Mouse (Mus musculus) midbrain, embryonic 15.5 days (tissue): ENCODE data around the gene Syde2. TPM values are rescaled to one million over a fixed set of nuclear protein-coding genes. Genes with fewer than 3 reads are reported as not detected.
"Not testable (repeated sequence)": the region's sequence is repeated elsewhere in the genome, so short reads cannot be mapped to it uniquely, and the experiment has no call there.

ENCODE experiments used
- ATAC-seq: fragments of 200-750 bp; cut with Nextera tagmentation; replicated peaks from 2 replicates; pipeline ENCODE4 v1.8.0; 2017; ENCODE audit warnings: moderate TSS enrichment
- H3K27ac ChIP-seq: fragments of 300-500 bp; sonication (generic); 2 replicates; pipeline ENCODE4 v1.5.1; 2015; ENCODE audit warnings: mild to moderate bottlenecking, inconsistent platforms
- H3K27me3 ChIP-seq: fragments of 300-500 bp; sonication (generic); replicated peaks from 2 replicates; pipeline ENCODE4 v1.6.1; 2015; ENCODE audit warnings: inconsistent platforms
- H3K36me3 ChIP-seq: fragments of 300-500 bp; sonication (generic); replicated peaks from 2 replicates; pipeline ENCODE4 v1.6.1; 2015; ENCODE audit warnings: inconsistent platforms
- H3K4me1 ChIP-seq: fragments of 300-500 bp; sonication (generic); 2 replicates; pipeline ENCODE4 v1.6.1; 2015; ENCODE audit warnings: inconsistent platforms
- H3K4me2 ChIP-seq: fragments of 300-500 bp; sonication (generic); 2 replicates; pipeline ENCODE4 v1.6.1; 2015; ENCODE audit warnings: inconsistent platforms, mild to moderate bottlenecking, moderate library complexity
- H3K4me3 ChIP-seq: fragments of 300-500 bp; sonication (generic); 2 replicates; pipeline ENCODE4 v1.5.1; 2015; ENCODE audit warnings: mild to moderate bottlenecking, inconsistent platforms
- H3K9ac ChIP-seq: fragments of 300-500 bp; sonication (generic); 2 replicates; pipeline ENCODE4 v1.6.1; 2015; ENCODE audit warnings: mild to moderate bottlenecking, inconsistent platforms
- H3K9me3 ChIP-seq: fragments of 300-500 bp; sonication (generic); 2 replicates; pipeline ENCODE4 v1.6.1; 2016; ENCODE audit warnings: inconsistent platforms
- WGBS: fragments of 180-500 bp; shearing (Covaris S2); methylation state at CpG from one replicate; pipeline ENCODE4 v1.1.7; 2015; ENCODE audit warnings: mixed read lengths; 5-methylcytosine and 5-hydroxymethylcytosine counted together
- polyA plus RNA-seq: library from polyadenylated mRNA; unstranded; fragments of >200 nt; fragmentation: Nextera tagmentation; extraction: Ambion mirVana; gene quantifications from 2 replicates; pipeline ENCODE4 v1.2.1, GENCODE M21; 2015

Gene Syde2
- polyA plus RNA-seq, 1 experiment from 2014 or later, result 0.74 TPM

DNA sequence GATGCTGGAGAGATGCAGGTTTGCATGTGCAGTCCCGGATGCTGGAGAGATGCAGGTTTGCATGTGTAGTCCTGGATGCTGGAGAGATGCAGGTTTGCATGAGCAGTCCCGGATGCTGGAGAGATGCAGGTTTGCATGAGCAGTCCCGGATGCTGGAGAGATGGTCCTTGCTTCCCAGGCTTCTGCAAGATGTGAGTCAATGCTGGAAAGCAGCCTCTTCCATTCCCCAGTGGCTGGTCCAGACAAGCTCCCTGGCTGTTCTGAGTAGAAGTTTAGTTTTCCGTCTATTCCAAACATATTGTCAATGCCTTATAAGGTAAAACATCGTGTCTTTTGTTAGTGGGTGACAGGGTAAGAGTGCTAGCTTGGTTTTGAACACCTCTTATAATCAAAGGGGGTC is 8.9 kb downstream of the Syde2 start:
- H3K27me3 ChIP-seq, H3K9ac ChIP-seq, H3K4me2 ChIP-seq, H3K9me3 ChIP-seq, ATAC-seq, H3K4me1 ChIP-seq, H3K27ac ChIP-seq, H3K4me3 ChIP-seq, H3K36me3 ChIP-seq: not testable (repeated sequence)
- WGBS, result 85% methylated on average over 5 of the region's 5 CpGs

DNA sequence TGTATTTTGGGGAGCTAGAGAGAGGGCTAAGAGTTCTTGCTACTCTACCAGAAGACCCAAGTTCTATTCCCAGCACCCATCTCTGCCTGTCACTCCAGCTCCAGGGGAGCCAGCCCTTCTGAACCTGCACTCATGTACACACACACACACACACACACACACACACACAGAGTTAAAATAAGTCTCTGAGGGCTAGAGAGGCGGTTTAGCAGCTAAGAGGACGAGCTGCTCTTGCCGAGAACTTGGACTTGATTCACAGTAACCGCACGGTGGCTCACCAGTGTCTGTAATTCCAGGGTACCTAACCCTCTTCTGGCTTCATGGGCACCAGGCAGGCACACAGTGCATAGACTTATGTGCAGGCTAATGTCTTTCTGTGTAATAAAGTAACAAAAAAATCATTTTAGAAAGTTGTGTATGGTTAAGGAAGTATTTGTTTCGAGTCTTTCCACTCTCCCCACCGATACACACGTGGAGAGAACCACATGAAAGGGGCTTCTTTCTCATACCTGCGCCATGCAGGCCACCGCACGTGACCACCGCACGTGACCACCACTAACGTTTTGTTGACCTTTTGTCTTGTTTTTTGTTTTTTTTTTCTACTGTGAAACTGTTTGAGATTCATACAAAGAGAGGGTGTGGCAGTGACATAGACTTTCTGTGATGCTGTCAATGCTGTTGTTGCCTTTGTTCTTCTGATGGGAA is 16.8 kb downstream of the Syde2 start:
- H3K36me3 ChIP-seq, result no peaks in the 10 kb centered on the region
- H3K4me1 ChIP-seq, result no peaks in the 10 kb centered on the region
- H3K27ac ChIP-seq, result no peak overlapping the region
- no peaks in the 10 kb centered on the region for H3K27me3 ChIP-seq
- H3K9ac ChIP-seq, result no peak overlapping the region
- no peaks in the 10 kb centered on the region for H3K9me3 ChIP-seq
- no peak for ATAC-seq
- no peak overlapping the region for H3K4me3 ChIP-seq
- 91% methylated on average over 14 of the region's 14 CpGs for WGBS
- H3K4me2 ChIP-seq, result no peak overlapping the region

DNA sequence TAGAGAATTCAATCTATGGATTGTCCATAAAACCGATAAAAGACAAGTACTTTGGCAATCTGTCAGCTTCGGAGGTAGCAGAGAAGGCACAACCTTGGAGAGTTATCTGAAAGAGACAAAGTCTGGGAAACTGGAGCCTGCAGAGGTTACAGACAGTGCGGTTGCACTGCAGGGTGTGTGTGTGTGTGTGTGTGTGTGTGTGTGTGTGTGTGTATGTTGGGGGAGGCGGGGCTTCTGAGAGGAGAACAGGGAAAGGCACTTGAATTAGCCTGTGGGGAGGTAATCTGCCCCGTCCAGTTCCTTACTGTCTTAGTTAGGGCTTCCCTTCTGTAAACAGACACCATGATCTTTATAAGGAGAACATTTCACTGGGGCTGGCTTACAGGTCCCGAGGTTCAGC is 20.2 kb downstream of the Syde2 start:
- H3K27me3 ChIP-seq, result no peaks in the 10 kb centered on the region
- no peaks in the 10 kb centered on the region for H3K36me3 ChIP-seq
- H3K4me2 ChIP-seq, result no peak overlapping the region
- no peaks in the 10 kb centered on the region for H3K9me3 ChIP-seq
- ATAC-seq, result no peak
- H3K4me3 ChIP-seq, result no peak overlapping the region
- 87% methylated on average over 6 of the region's 6 CpGs for WGBS
- H3K27ac ChIP-seq, result no peak overlapping the region
- no peaks in the 10 kb centered on the region for H3K4me1 ChIP-seq
- H3K9ac ChIP-seq, result no peak overlapping the region

DNA sequence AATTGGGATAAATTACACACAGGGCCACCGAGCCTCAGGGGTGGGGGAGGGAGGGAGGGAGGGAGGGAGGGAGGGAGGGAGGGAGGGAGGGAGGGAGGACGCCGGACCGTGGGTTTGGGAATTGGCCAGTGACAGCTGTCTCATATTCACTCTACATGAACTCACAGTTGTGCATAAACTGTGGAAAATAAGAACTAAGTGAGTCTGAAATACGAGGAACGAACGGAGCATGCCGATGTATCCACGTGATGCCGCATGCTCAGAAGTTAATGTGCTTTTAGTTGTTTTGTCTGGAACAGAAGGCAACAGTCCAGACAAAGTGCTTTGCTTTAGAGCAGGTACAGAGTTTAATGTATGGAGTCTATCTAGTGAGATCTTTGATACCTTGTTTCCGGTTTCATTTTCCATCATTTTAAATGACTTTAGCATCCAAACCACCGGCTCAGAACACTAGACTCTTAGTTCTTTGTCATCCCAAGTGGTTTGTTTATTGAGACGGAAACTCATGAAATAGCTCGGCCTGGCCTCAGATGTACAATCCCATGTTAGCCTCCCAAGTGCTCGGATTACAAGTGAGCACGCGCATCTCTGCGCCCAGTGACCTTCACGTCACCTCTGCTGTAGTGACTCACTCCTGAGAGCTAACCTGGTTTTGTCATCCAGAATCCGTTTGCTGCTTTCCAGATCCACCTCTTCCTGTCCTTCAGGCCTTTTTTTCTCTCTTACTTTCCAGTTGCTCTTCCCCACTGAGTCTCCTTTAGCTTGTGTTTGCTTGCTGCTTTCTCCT is 22.4 kb downstream of the Syde2 start:
- ATAC-seq, result no peak
- 74% methylated on average over 19 of the region's 20 CpGs for whole genome bisulfite sequencing
- H3K27me3 ChIP-seq, result no peaks in the 10 kb centered on the region

DNA sequence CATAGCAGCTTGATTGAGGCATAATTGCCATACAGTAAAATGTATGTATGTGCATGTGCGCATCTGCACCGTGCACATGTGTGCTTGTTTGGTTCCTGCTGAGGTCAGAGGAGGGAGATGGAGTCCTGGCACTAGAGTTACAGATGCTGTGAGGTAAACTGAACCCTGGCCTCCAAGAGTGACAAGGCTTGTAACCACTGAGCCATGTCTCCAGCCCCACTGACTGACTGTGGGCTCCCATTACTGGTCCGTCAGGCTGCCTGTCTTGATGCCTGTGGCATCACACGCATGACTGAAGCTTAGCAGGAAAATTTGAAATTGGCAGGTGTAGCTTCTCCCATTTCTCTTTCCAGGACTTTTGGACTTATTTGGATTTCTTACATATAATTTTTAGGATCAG is 23.1 kb downstream of the Syde2 start:
- no peak overlapping the region for H3K9ac ChIP-seq
- ATAC-seq, result no peak
- no peaks in the 10 kb centered on the region for H3K27me3 ChIP-seq
- no peaks in the 10 kb centered on the region for H3K9me3 ChIP-seq
- H3K36me3 ChIP-seq, result no peaks in the 10 kb centered on the region
- whole genome bisulfite sequencing, result 86% methylated on average over 4 of the region's 4 CpGs
- H3K4me2 ChIP-seq, result no peak overlapping the region
- H3K27ac ChIP-seq, result no peak overlapping the region
- H3K4me1 ChIP-seq, result no peaks in the 10 kb centered on the region
- no peak overlapping the region for H3K4me3 ChIP-seq

More for the DNA sequence above, 22.4 kb downstream of the Syde2 start:
- H3K36me3 ChIP-seq, result no peaks in the 10 kb centered on the region
- no peak overlapping the region for H3K4me3 ChIP-seq
- H3K9me3 ChIP-seq, result no peaks in the 10 kb centered on the region
- no peak overlapping the region for H3K27ac ChIP-seq
- H3K9ac ChIP-seq, result no peak overlapping the region
- no peak overlapping the region for H3K4me2 ChIP-seq
- no peaks in the 10 kb centered on the region for H3K4me1 ChIP-seq

DNA sequence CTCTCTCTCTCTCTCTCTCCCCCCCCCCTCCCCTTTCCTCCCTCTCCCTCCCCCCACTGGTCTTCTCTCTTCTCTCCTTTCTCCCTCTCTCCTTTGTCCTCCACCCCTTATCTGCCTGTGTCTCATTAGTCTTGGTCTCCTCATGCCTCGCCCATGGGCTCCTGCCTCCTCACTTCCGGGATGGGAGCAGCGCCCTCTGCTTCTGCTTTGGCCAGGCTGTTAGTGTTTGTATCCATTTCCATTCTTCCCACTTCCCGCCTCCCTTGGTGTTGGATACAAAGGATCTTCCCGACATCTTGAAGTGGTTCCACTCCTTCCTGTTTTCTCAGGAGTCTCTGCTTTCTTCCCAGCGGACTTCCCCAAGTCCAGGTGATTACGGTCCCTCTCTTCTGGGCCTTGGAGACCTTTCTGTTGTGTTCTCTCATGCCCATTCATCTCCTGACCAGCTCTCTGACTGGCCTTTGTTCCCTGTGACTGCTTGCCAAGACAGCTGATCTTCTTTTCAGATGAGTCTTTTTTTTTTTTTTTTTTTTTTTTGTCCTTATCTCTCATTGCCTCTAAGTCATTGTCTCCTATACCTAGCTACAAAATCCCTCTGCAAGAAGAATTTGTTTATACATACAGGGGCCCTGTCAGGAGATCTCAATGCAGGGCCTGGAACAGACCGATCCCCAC is 24.0 kb downstream of the Syde2 start:
- ATAC-seq, result no peak
- Histone ChIP-seq H3K4me2 (no peak overlapping the region), H3K4me1 (no peaks in the 10 kb centered on the region), H3K9me3 (no peaks in the 10 kb centered on the region), H3K27me3 (no peaks in the 10 kb centered on the region), H3K36me3 (no peaks in the 10 kb centered on the region), H3K27ac (no peak overlapping the region), H3K4me3 (no peak overlapping the region), H3K9ac (no peak overlapping the region)
- 66% methylated on average over 8 of the region's 8 CpGs for WGBS

DNA sequence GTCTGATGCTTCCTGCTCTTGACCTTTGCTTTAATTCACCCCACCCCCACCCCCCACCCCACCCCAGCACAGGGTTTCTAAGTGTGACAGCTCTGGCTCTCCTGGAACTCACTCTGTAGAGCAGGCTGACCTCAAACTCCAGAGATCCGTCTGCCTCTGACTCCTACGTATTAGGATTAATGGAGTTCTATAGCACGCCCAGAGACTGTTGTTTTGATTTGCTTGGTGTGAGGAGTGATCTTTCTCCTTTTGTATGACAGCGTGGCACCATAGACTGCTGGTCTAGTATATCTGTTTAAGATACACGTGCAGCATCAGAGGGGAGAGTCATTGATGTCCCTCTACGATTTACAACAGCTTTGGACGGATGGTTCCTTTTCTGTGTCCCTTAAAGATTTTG is 25.8 kb downstream of the Syde2 start:
- H3K36me3 ChIP-seq, result no peaks in the 10 kb centered on the region
- no peaks in the 10 kb centered on the region for H3K9me3 ChIP-seq
- WGBS, result 94% methylated on average over 7 of the region's 7 CpGs
- no peak for ATAC-seq
- H3K27ac ChIP-seq, result no peak overlapping the region
- no peaks in the 10 kb centered on the region for H3K27me3 ChIP-seq
- 0 out of 2 replicates have a peak, but pooled peaks cover 4% of the 10 kb centered on the region for H3K4me1 ChIP-seq
- no peak overlapping the region for H3K9ac ChIP-seq
- H3K4me3 ChIP-seq, result no peak overlapping the region
- H3K4me2 ChIP-seq, result no peak overlapping the region

DNA sequence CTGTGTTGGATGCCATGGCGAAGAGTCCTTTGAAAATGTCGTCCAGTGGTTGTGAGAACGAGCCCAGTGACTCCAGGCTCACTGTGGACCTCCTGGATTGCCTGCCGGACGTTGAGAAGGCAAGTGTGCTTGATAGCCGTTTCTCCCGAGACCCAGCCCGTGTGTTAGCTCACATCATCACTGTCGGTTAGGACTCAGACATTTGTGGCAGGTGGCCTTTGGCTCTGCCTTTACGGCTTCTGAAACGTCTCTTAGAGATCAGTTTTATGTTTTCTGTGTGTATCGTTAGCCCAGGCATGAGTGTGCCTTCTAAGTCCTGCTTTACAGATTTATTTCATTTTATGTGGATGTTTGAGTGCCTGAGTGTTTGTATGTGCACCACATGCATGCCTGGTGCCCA is 26.7 kb downstream of the Syde2 start:
- 94% methylated on average over 12 of the region's 12 CpGs for WGBS
- Histone ChIP-seq H3K9ac (no peak overlapping the region), H3K36me3 (no peaks in the 10 kb centered on the region), H3K4me1 (0 out of 2 replicates have a peak, but pooled peaks cover 4% of the 10 kb centered on the region), H3K9me3 (no peaks in the 10 kb centered on the region), H3K27ac (no peak overlapping the region), H3K4me2 (no peak overlapping the region), H3K4me3 (no peak overlapping the region), H3K27me3 (no peaks in the 10 kb centered on the region)
- ATAC-seq, result no peak

DNA sequence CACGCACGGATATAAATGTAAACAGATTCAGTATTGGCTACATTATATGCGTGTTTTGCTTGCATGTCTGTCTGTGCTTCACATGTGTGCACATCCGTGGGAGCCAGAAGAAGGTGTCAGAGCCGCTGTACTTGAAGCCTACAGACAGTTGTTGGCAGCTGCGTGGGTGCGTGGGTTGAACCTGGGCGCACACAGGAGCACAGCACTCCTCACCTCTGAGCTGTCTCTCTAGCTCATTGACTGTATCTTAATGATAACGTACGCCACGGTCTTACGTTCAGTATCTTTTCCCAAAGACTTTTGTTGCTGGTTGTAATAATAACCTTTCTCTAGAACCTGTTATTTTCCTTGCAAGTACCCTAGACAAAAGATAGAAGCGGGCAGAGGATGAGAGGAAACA is 29.3 kb downstream of the Syde2 start:
- WGBS, result 86% methylated on average over 13 of the region's 13 CpGs
- H3K4me3 ChIP-seq, result no peak overlapping the region
- no peaks in the 10 kb centered on the region for H3K36me3 ChIP-seq
- H3K4me1 ChIP-seq, result 0 out of 2 replicates have a peak, but pooled peaks cover 4% of the 10 kb centered on the region
- H3K27ac ChIP-seq, result no peak overlapping the region
- H3K27me3 ChIP-seq, result no peaks in the 10 kb centered on the region
- no peak overlapping the region for H3K9ac ChIP-seq
- no peaks in the 10 kb centered on the region for H3K9me3 ChIP-seq
- no peak overlapping the region for H3K4me2 ChIP-seq
- no peak for ATAC-seq

DNA sequence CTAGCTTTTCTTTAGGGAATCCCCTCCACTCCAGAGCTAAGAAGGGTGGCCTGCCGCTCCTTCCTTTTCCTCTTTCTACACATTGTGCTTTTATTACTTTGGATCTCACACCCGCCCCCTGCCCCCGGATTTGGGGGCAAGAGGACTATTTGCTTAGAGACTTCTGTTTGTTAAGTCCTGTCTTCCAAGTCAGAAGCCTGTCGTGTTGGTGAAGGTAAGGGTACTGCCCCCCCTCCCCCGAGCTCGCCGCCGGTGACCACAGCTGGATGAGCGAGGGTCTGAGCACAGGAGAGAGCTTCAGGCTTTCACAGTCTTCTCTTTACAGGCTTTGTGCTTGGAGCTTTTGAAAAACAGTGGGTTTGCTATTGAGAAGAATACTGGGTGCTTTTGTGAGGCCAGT is 29.9 kb downstream of the Syde2 start:
- Histone ChIP-seq H3K9ac (no peak overlapping the region), H3K4me1 (0 out of 2 replicates have a peak, but pooled peaks cover 4% of the 10 kb centered on the region), H3K27ac (no peak overlapping the region), H3K4me3 (no peak overlapping the region), H3K9me3 (no peaks in the 10 kb centered on the region), H3K27me3 (no peaks in the 10 kb centered on the region), H3K36me3 (no peaks in the 10 kb centered on the region), H3K4me2 (no peak overlapping the region)
- 44% methylated on average over 9 of the region's 9 CpGs for WGBS
- no peak for ATAC-seq

DNA sequence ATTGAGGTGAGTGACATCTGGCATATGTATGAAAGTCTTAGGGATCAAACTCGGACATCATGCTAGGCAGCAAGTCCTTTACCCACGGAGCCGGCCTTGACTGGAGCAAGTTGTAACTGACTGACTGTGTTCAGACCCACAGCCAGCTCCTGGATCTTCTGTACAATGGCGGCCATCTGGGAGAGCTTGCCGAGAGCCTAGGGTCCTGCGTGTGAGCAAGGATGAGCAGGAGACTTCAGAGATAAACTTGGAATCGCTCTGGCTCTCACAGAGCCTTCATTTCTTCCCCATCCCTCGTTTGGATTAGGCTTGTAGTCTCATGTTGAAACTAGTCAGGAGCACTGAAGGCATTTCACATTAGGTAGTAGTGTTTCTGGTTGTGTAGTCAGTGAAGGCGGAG is 34.6 kb downstream of the Syde2 start:
- H3K4me2 ChIP-seq, result no peak overlapping the region
- 0 out of 2 replicates have a peak, but pooled peaks cover 4% of the 10 kb centered on the region for H3K4me1 ChIP-seq
- no peaks in the 10 kb centered on the region for H3K9me3 ChIP-seq
- H3K4me3 ChIP-seq, result no peak overlapping the region
- ATAC-seq, result no peak
- no peak overlapping the region for H3K27ac ChIP-seq
- H3K9ac ChIP-seq, result no peak overlapping the region
- H3K27me3 ChIP-seq, result no peaks in the 10 kb centered on the region
- 93% methylated on average over 9 of the region's 9 CpGs for WGBS
- H3K36me3 ChIP-seq, result no peaks in the 10 kb centered on the region

DNA sequence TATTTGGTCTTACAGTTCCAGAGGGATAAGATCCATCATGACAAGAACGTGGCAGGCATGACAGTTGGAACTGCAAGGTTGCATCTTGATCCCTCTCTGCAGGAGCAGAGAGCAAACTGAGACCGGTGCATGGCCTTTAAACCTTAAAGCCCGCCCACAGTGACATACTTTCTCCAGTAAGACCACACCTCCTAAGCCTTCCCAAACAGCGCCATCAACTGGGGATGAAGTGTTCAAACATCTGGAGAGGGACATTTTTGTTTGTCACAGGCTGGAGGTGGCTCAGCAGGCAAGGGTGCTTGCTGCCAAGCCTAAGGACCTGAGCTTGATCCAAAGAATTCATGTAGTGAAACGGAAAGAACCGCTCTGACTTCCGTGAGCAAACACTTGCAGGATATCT is 37.1 kb downstream of the Syde2 start:
- H3K36me3 ChIP-seq, result no peaks in the 10 kb centered on the region
- H3K4me3 ChIP-seq, result no peak overlapping the region
- ATAC-seq, result no peak
- 86% methylated on average over 7 of the region's 7 CpGs for WGBS
- no peak overlapping the region for H3K9ac ChIP-seq
- no peak overlapping the region for H3K4me2 ChIP-seq
- H3K27ac ChIP-seq, result no peak overlapping the region
- no peaks in the 10 kb centered on the region for H3K27me3 ChIP-seq
- H3K4me1 ChIP-seq, result no peaks in the 10 kb centered on the region
- no peaks in the 10 kb centered on the region for H3K9me3 ChIP-seq
